Mouse (Mus musculus) kidney, adult 2 months (tissue): ENCODE data around the gene Oxct2a. TPM values are rescaled to one million over a fixed set of nuclear protein-coding genes. Genes with fewer than 3 reads are reported as not detected.
A peak's percentile ranks its signal among the peaks of the same experiment; 100 is the strongest.

Experiments
- DNase-seq: peaks from one replicate; pipeline ENCODE4 v3.0.0; 2021
- H3K27ac ChIP-seq: fragments of 200-500 bp; 2 replicates; pipeline ENCODE4 v1.5.1; 2012; ENCODE audit warnings: low read depth, low read length, control low read depth, inconsistent platforms; ENCODE audit not compliant: insufficient read depth
- H3K27me3 ChIP-seq: fragments of 200-500 bp; replicated peaks from 2 replicates; pipeline ENCODE4 v1.6.1; 2012; ENCODE audit warnings: mild to moderate bottlenecking, moderate library complexity, low read length, inconsistent platforms; ENCODE audit not compliant: control insufficient read depth, insufficient read depth
- H3K36me3 ChIP-seq: fragments of 200-500 bp; 2 replicates; pipeline ENCODE4 v1.6.1; 2012; ENCODE audit warnings: mild to moderate bottlenecking, moderate library complexity, low read length, inconsistent platforms; ENCODE audit not compliant: control insufficient read depth, insufficient read depth
- H3K4me1 ChIP-seq: fragments of 200-500 bp; 2 replicates; pipeline ENCODE4 v1.6.1; 2011; ENCODE audit warnings: low read length; ENCODE audit not compliant: control insufficient read depth, insufficient read depth
- H3K4me3 ChIP-seq: fragments of 200-500 bp; 2 replicates; pipeline ENCODE4 v1.5.1; 2011; ENCODE audit warnings: mild to moderate bottlenecking, low read depth, low read length, control low read depth; ENCODE audit not compliant: insufficient read depth
- CTCF ChIP-seq: fragments of 200-500 bp; conservative IDR thresholded peaks from 2 replicates; pipeline ENCODE4 v1.5.1; 2011; ENCODE audit warnings: low read depth, mild to moderate bottlenecking, control low read depth, low read length, moderate library complexity, mixed read lengths; ENCODE audit not compliant: insufficient read depth, insufficient read length
- POLR2A ChIP-seq: fragments of 200-500 bp; IDR thresholded peaks from one replicate; pipeline ENCODE4 v1.6.1; 2011; ENCODE audit warnings: low read depth, low read length, control low read depth
- WGBS: fragments of 180-500 bp; shearing (Covaris S2); methylation state at CpG from one replicate; pipeline ENCODE4 v1.1.7; 2018; 5-methylcytosine and 5-hydroxymethylcytosine counted together
- polyA plus RNA-seq: library from polyadenylated mRNA; depleted of rRNA; stranded (reverse); fragments of >200 nt; gene quantifications from 2 replicates; pipeline ENCODE4 v1.2.3, GENCODE M21; 2012

Gene Oxct2a
- polyA plus RNA-seq, 1 experiment, result 0.11 TPM

GRCm38 (mm10) chr4:123308292-123308691 is 15.1 kb downstream of the Oxct2a start:
- Histone ChIP-seq H3K4me1 (no peaks in the 10 kb centered on the region), H3K4me3 (no peak overlapping the region), H3K36me3 (no peaks in the 10 kb centered on the region), H3K27ac (no peak overlapping the region), H3K27me3 (no peaks in the 10 kb centered on the region)
- WGBS, result 50% methylated on average over 3 of the region's 3 CpGs
- DNase-seq, result no peak
- no peak for TF ChIP-seq POLR2A
- TF ChIP-seq CTCF, result no peak

- TF ChIP-seq POLR2A (no peak), CTCF (no peak)
These were observed 16.4 kb downstream of the Oxct2a start for GRCm38 (mm10) chr4:123306999-123307398.

GRCm38 (mm10) chr4:123305789-123306188 is 17.6 kb downstream of the Oxct2a start:
- Histone ChIP-seq H3K4me3 (no peak overlapping the region), H3K27me3 (no peaks in the 10 kb centered on the region), H3K4me1 (no peaks in the 10 kb centered on the region), H3K36me3 (no peaks in the 10 kb centered on the region), H3K27ac (no peak overlapping the region)
- WGBS, result 26% methylated on average over 3 of the region's 3 CpGs
- DNase-seq, result peak; percentile 68
- peak; percentile 49 for TF ChIP-seq CTCF
- no peak for TF ChIP-seq POLR2A

More at GRCm38 (mm10) chr4:123306999-123307398, 16.4 kb downstream of the Oxct2a start:
- 90% methylated on average over 10 of the region's 10 CpGs for WGBS
- Histone ChIP-seq H3K36me3 (no peaks in the 10 kb centered on the region), H3K27me3 (no peaks in the 10 kb centered on the region), H3K4me3 (no peak overlapping the region), H3K27ac (no peak overlapping the region), H3K4me1 (no peaks in the 10 kb centered on the region)
- DNase-seq, result no peak

- no peaks in the 10 kb centered on the region for H3K4me1 ChIP-seq
- no peak overlapping the region for H3K4me3 ChIP-seq
- no peak overlapping the region for H3K27ac ChIP-seq
- WGBS, result 68% methylated on average over 11 of the region's 11 CpGs
- H3K36me3 ChIP-seq, result no peaks in the 10 kb centered on the region; the same call in 1 of the 2 replicates
- DNase-seq, result peak; percentile 88
- TF ChIP-seq CTCF, result no peak
- no peak for TF ChIP-seq POLR2A
- no peaks in the 10 kb centered on the region for H3K27me3 ChIP-seq
These were observed 24.3 kb downstream of the Oxct2a start for GRCm38 (mm10) chr4:123298980-123299670.

- no peak for TF ChIP-seq CTCF
- no peak for TF ChIP-seq POLR2A
- DNase-seq, result peak; percentile 40
- WGBS, result 73% methylated on average over 4 of the region's 4 CpGs
- Histone ChIP-seq H3K4me1 (no peaks in the 10 kb centered on the region), H3K27me3 (no peaks in the 10 kb centered on the region), H3K27ac (no peak overlapping the region), H3K4me3 (no peak overlapping the region), H3K36me3 (peaks cover 3% of the 10 kb centered on the region)
These were observed 25.2 kb downstream of the Oxct2a start for GRCm38 (mm10) chr4:123298226-123298625.

- WGBS, result 92% methylated on average over 22 of the region's 22 CpGs
- Histone ChIP-seq H3K4me1 (no peaks in the 10 kb centered on the region), H3K27ac (no peak overlapping the region), H3K27me3 (no peaks in the 10 kb centered on the region), H3K36me3 (peaks cover 5% of the 10 kb centered on the region), H3K4me3 (no peak overlapping the region)
- no peak for DNase-seq
- TF ChIP-seq POLR2A, result no peak
These were observed 26.1 kb downstream of the Oxct2a start for GRCm38 (mm10) chr4:123297195-123297960.

GRCm38 (mm10) chr4:123296148-123296534 is 27.3 kb downstream of the Oxct2a start:
- H3K36me3 ChIP-seq, result peaks cover 6% of the 10 kb centered on the region
- no peak overlapping the region for H3K27ac ChIP-seq
- no peak for TF ChIP-seq POLR2A
- no peak for TF ChIP-seq CTCF
- H3K4me3 ChIP-seq, result no peak overlapping the region
- no peak for DNase-seq
- H3K27me3 ChIP-seq, result no peaks in the 10 kb centered on the region
- WGBS, result 79% methylated on average over 5 of the region's 5 CpGs
- H3K4me1 ChIP-seq, result no peaks in the 10 kb centered on the region
